Mouse (Mus musculus): ENCODE data around the gene Zdhhc14. TPM values are rescaled to one million over a fixed set of nuclear protein-coding genes. Genes with fewer than 3 reads are reported as not detected.
A peak's percentile ranks its signal among the peaks of the same experiment; 100 is the strongest.

Gene Zdhhc14
- polyA plus RNA-seq, 1 experiment, result 2.9 TPM

DNA sequence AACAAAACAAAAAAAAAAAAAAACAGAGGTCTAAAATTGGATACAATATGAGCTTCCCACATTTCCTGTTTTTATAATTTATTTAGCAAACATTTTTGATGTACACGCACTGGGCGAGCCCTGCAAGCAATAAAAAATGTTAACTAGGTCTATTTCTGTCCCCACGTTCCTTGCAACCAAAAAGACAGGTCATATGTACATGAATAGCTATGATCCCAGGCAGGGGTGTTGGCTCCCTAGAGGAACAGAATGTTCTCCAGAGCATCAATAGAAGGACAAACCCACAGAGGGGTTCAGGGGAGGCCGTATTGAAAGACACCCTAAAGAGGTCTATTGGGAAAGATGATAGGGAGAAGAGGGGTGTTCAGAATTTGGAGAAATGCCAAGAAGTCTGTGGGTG, 106.6 kb downstream of the Zdhhc14 start:
- TF ChIP-seq POLR2A (IDR thresholded peaks at IDR 0.05; ENCODE audit: low read depth, low read length), result no peak
- no peak for TF ChIP-seq CTCF (IDR thresholded peaks at IDR 0.05; ENCODE audit: extremely low read depth, insufficient read length, insufficient replicate concordance, low read depth, low read length)
- no peak overlapping the region for H3K4me3 ChIP-seq (ENCODE audit: low read depth, low read length)
- H3K4me1 ChIP-seq (ENCODE audit: control insufficient read depth, insufficient read depth, insufficient read length, low read length), result no peaks in the 10 kb centered on the region
- no peaks in the 10 kb centered on the region for H3K36me3 ChIP-seq (ENCODE audit: control insufficient read depth, insufficient read depth, low read length)
- H3K27ac ChIP-seq (ENCODE audit: insufficient read depth, low read depth, low read length), result no peak overlapping the region
- H3K27me3 ChIP-seq (ENCODE audit: control insufficient read depth, insufficient read depth, low read length), result no peaks in the 10 kb centered on the region
- 37% methylated on average over 4 of the region's 4 CpGs for WGBS

DNA sequence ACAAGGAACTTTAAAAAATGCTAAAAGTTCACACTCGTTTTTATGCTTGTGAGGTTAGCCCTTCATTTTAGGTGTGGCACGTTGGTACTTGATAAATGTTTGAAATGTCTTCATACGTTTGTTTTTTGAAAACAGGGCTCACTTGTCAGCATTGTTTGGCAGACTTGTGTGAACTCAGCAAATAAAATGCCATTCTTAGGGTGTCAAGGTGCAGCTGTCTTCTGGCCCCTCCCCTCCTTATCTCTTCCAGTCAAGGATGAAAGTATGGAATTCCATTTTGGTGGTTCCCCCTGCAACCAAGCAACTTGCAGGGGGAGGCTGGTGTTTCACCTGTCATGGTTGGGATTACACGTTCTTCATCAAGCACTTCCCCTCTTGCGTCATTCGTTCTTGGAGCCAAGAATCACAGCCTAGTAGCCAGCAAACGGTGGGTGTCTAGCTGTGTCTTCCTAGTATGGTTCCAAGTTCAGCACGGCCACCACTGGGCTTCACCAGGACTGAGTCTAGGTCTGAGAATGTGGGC, 108.2 kb downstream of the Zdhhc14 start:
- Histone ChIP-seq H3K4me1 (ENCODE audit: control insufficient read depth, insufficient read depth, insufficient read length, low read length) (no peaks in the 10 kb centered on the region), H3K36me3 (ENCODE audit: control insufficient read depth, insufficient read depth, low read length) (no peaks in the 10 kb centered on the region), H3K27me3 (ENCODE audit: control insufficient read depth, insufficient read depth, low read length) (no peaks in the 10 kb centered on the region), H3K4me3 (ENCODE audit: low read depth, low read length) (no peak overlapping the region), H3K27ac (ENCODE audit: insufficient read depth, low read depth, low read length) (no peak overlapping the region)
- WGBS, result 48% methylated on average over 8 of the region's 8 CpGs
- TF ChIP-seq POLR2A (IDR thresholded peaks at IDR 0.05; ENCODE audit: low read depth, low read length) (no peak), CTCF (IDR thresholded peaks at IDR 0.05; ENCODE audit: extremely low read depth, insufficient read length, insufficient replicate concordance, low read depth, low read length) (no peak)

DNA sequence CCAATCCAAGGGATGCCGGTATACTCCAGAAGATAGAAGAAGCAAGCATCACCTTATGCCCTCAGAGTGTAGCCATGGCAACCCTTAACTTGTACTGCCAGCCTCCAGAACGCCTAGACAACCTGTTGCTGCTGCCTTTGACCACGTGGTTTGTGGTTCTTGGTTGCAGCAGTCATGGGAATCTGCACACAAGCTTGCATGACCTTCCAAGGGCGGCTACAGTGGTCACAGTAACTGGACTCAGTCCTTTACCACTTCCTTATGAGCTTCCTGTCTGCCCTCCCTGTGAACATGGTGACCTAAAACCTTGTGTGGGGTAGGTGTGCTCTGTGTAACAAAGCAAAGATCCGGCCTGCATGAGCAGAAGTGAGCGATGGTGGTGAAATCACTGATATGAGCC, 109.6 kb downstream of the Zdhhc14 start:
- H3K36me3 ChIP-seq (ENCODE audit: control insufficient read depth, insufficient read depth, low read length), result no peaks in the 10 kb centered on the region
- 0 out of 2 replicates have a peak, but pooled peaks cover 3% of the 10 kb centered on the region for H3K4me1 ChIP-seq (ENCODE audit: control insufficient read depth, insufficient read depth, insufficient read length, low read length)
- no peak overlapping the region for H3K27ac ChIP-seq (ENCODE audit: insufficient read depth, low read depth, low read length)
- no peak overlapping the region for H3K4me3 ChIP-seq (ENCODE audit: low read depth, low read length)
- TF ChIP-seq CTCF (IDR thresholded peaks at IDR 0.05; ENCODE audit: extremely low read depth, insufficient read length, insufficient replicate concordance, low read depth, low read length) (no peak), POLR2A (IDR thresholded peaks at IDR 0.05; ENCODE audit: low read depth, low read length) (no peak)
- 83% methylated on average over 6 of the region's 6 CpGs for WGBS
- no peaks in the 10 kb centered on the region for H3K27me3 ChIP-seq (ENCODE audit: control insufficient read depth, insufficient read depth, low read length)

DNA sequence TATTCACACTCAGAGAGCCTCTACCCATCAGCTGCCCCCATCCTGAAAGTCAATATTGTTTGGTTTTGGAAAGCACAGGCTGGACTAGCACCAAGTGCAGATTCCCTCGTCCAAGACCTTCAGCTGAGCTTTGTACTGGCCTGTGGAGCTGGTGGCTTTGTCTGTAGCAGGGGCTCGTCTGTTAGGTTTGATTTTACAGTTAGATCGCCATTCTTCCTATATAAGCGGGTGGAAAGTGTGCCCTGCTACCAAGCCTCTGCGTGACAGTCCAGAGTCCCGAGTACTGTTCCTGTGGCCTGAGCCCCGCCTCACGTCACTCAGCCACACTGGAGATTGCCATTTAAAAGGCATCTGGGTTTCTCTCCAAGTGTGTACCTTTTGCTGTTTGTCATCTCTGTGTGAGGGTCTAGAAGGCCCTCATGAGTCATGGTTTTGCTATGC, 113.8 kb downstream of the Zdhhc14 start:
- no peaks in the 10 kb centered on the region for H3K36me3 ChIP-seq (ENCODE audit: control insufficient read depth, insufficient read depth, low read length)
- no peaks in the 10 kb centered on the region for H3K27me3 ChIP-seq (ENCODE audit: control insufficient read depth, insufficient read depth, low read length)
- H3K4me3 ChIP-seq (ENCODE audit: low read depth, low read length), result no peak overlapping the region
- TF ChIP-seq POLR2A (IDR thresholded peaks at IDR 0.05; ENCODE audit: low read depth, low read length) (no peak), CTCF (IDR thresholded peaks at IDR 0.05; ENCODE audit: extremely low read depth, insufficient read length, insufficient replicate concordance, low read depth, low read length) (no peak)
- peaks cover 10% of the 10 kb centered on the region; the same call in 1 of the 2 replicates for H3K4me1 ChIP-seq (ENCODE audit: control insufficient read depth, insufficient read depth, insufficient read length, low read length)
- no peak overlapping the region for H3K27ac ChIP-seq (ENCODE audit: insufficient read depth, low read depth, low read length)
- 45% methylated on average over 8 of the region's 8 CpGs for WGBS

DNA sequence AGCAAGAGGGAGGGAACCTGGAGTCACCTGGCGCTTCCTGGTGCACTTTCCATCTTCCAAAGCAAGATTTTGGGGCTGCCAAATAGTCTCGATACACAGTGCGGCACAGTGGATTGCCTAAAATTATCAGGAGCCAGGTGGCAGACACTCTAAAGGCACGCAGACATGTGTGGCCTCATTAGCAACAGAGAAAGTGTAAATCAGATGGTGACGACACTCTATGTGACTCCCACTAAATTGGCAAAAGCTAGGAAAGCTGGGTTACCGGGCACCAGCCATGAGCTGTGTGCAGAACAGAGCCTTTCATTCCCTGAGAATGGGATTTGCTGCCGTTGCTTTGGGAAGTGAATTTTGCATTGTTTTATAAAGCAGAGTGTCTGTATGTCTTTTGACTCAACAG, 115.0 kb downstream of the Zdhhc14 start:
- Histone ChIP-seq H3K4me3 (ENCODE audit: low read depth, low read length) (no peak overlapping the region), H3K36me3 (ENCODE audit: control insufficient read depth, insufficient read depth, low read length) (no peaks in the 10 kb centered on the region), H3K27me3 (ENCODE audit: control insufficient read depth, insufficient read depth, low read length) (no peaks in the 10 kb centered on the region), H3K27ac (ENCODE audit: insufficient read depth, low read depth, low read length) (no peak overlapping the region), H3K4me1 (ENCODE audit: control insufficient read depth, insufficient read depth, insufficient read length, low read length) (peaks cover 10% of the 10 kb centered on the region; the same call in 1 of the 2 replicates)
- WGBS, result 93% methylated on average over 7 of the region's 7 CpGs
- TF ChIP-seq CTCF (IDR thresholded peaks at IDR 0.05; ENCODE audit: extremely low read depth, insufficient read length, insufficient replicate concordance, low read depth, low read length) (no peak), POLR2A (IDR thresholded peaks at IDR 0.05; ENCODE audit: low read depth, low read length) (no peak)

DNA sequence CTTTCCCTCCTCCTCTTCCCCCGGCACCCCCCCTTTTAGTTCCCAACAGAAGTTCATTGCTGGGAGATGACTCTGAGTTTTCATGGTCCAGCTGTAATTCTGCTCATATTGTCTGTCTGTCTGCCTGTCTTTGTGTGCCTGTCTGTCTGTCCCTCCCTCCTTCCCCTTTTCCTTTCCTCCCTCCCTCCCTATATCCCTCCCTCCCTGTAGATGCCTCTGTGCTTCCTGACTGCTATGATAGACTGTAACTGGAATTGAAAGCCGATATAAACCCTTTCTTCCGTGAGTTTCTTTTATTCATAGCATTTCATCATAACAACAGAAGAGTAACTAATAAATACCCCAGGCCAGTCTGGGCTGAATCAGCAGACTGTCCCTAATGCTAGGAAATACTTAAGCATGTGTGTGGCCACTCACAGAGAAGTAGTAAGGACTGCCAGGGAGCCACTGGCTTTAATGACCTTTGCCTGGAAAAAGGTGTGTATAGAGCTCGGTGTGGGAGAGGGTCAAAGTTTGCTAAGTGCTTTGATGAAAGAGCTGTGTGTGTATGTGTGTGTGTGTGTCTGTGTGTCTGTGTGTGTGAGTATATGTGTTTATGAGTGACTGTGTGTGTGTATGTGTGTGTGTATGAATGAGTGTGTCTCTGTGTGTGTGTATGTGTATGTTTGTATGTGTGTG, 117.7 kb downstream of the Zdhhc14 start:
- Histone ChIP-seq H3K4me1 (ENCODE audit: control insufficient read depth, insufficient read depth, insufficient read length, low read length) (peaks cover 10% of the 10 kb centered on the region; the same call in 1 of the 2 replicates), H3K27ac (ENCODE audit: insufficient read depth, low read depth, low read length) (peak overlapping the region; percentile 9; the same call in 1 of the 2 replicates), H3K36me3 (ENCODE audit: control insufficient read depth, insufficient read depth, low read length) (no peaks in the 10 kb centered on the region), H3K4me3 (ENCODE audit: low read depth, low read length) (no peak overlapping the region), H3K27me3 (ENCODE audit: control insufficient read depth, insufficient read depth, low read length) (no peaks in the 10 kb centered on the region)
- WGBS, result 52% methylated on average over 4 of the region's 4 CpGs
- TF ChIP-seq CTCF (IDR thresholded peaks at IDR 0.05; ENCODE audit: extremely low read depth, insufficient read length, insufficient replicate concordance, low read depth, low read length) (no peak), POLR2A (IDR thresholded peaks at IDR 0.05; ENCODE audit: low read depth, low read length) (no peak)

DNA sequence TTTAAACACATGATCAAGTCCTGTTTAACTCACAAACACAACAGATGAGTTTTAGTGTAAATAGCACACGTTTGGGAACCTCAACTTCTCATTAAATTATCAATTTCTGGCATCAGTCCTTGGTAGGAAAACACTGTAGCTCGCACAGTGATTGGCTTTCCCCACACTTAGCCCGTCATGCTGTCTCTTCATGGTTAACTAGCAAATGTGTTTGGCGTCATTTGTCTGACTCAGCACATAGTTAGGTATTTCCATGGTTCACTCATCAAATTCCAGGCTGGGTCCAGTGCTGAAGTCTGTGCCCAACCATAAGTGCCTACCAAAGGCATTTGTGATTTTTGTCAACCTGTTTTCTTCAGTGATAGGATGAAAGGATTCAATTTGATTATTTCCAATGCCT, 119.9 kb downstream of the Zdhhc14 start:
- H3K4me1 ChIP-seq (ENCODE audit: control insufficient read depth, insufficient read depth, insufficient read length, low read length), result peaks cover 7% of the 10 kb centered on the region; the same call in 1 of the 2 replicates
- H3K36me3 ChIP-seq (ENCODE audit: control insufficient read depth, insufficient read depth, low read length), result no peaks in the 10 kb centered on the region
- 80% methylated on average over 4 of the region's 4 CpGs for WGBS
- no peak overlapping the region for H3K27ac ChIP-seq (ENCODE audit: insufficient read depth, low read depth, low read length)
- no peaks in the 10 kb centered on the region for H3K27me3 ChIP-seq (ENCODE audit: control insufficient read depth, insufficient read depth, low read length)
- no peak for TF ChIP-seq POLR2A (IDR thresholded peaks at IDR 0.05; ENCODE audit: low read depth, low read length)
- no peak for TF ChIP-seq CTCF (IDR thresholded peaks at IDR 0.05; ENCODE audit: extremely low read depth, insufficient read length, insufficient replicate concordance, low read depth, low read length)
- no peak overlapping the region for H3K4me3 ChIP-seq (ENCODE audit: low read depth, low read length)

Data from small intestine, adult 2 months (tissue).